Mouse (Mus musculus): ENCODE measurements around the gene Aff3.

The Aff3 gene

DNA sequence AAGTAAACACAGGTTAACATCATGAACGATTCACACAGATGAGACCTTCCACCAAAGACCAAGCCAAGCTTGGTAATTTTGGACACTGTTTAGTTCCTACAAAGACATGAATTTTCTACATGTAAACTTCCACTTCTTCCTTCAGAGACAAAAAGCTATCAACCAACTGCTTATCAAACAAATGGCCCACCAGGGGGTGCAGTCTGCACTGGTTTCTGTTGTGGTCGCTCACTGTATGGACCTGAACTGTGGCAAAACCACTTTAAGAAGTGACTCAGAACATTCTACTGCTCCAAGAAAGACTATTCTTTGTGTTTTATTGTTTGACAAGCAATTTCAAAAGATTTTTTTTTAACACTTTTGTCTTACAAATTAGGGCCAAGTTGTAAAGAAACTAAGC is 271.8 kb downstream of the Aff3 start:
- ChIA-PET CTCF (interaction anchor here (0.6 to 2.6 kb wide), 17 partner anchors 9 to 1293 kb away, joined by 3 to 13 read pairs (median 4); no protein-coding TSS in a partner anchor), POLR2A (interaction anchor here in 1 of 4 experiments (0.9 kb wide), 1 partner anchor 177 kb away, joined by 3 read pairs; no protein-coding TSS in a partner anchor)

- POLR2A ChIA-PET = no interaction called here
Observed at GRCm38 (mm10) chr1:38390886-38391249, 273.9 kb downstream of the Aff3 start.

DNA sequence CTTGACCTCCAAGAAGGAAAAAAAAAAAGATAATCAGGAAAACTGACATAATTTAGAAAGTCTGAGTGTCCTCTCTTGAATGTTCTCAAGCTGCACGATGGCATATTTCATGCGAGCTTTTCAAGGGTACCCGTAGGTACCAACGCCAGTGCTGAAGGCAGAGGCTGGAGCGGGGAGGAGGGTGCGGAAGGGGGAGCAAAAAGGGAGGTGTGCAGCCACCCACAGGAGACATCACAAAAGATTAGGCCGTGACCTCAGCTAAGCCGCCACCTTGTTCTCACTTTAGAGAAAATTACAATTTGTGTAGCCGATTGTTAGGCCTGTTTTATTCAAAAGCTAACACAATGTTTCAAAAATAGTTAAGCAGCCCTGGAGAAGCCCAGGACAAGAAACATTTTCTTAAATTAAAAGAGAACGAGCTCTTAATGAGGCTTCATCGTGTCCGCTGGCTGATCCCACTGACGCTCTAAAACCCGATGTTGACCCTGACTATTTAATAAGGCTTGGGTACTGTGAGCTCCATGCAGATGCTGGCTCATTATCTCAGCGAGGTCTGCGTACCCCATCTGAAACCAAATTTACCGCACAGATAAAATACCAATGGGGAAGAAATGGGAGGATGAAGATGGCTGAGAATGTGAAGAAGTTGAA is 274.4 kb downstream of the Aff3 start:
- ChIA-PET CTCF (interaction anchor here (0.6 to 1.3 kb wide), 6 partner anchors 83 to 485 kb away, joined by 3 to 6 read pairs (median 3); no protein-coding TSS in a partner anchor), POLR2A (no interaction called here)

More at GRCm38 (mm10) chr1:38390886-38391249, 273.9 kb downstream of the Aff3 start:
- CTCF ChIA-PET = interaction anchor here (0.7 to 1.4 kb wide), 5 partner anchors 205 to 397 kb away, joined by 3 to 6 read pairs (median 4); no protein-coding TSS in a partner anchor

- ChIA-PET POLR2A (no interaction called here), CTCF (interaction anchor here in 1 of 4 experiments (1.2 kb wide), 1 partner anchor 398 kb away, joined by 4 read pairs; no protein-coding TSS in a partner anchor)
Observed at GRCm38 (mm10) chr1:38389576-38389975, 275.2 kb downstream of the Aff3 start.

GRCm38 (mm10) chr1:38388466-38388865 is 276.3 kb downstream of the Aff3 start:
- CTCF ChIA-PET = interaction anchor here in 1 of 4 experiments (0.7 kb wide), 1 partner anchor 250 kb away, joined by 4 read pairs; no protein-coding TSS in a partner anchor
- POLR2A ChIA-PET = no interaction called here

DNA sequence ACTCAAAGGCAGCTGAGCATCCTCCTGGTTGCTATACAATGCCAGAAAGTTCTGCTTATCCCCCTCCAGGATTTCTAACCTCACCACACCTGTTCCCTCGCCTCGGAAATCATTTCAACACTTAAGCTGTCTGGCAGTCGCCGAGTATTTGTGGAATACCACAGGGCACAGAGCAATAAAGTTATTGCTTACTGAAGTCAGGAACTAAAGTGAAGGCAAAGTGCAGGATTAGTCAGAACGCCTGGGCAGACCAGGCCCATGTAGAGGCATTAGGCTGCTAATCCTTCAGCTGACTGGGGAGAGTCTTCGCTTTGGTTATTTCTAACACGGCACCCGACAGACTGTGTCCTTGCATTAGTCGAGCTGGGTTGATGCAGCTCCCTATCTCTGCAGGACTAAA is 277.3 kb downstream of the Aff3 start:
- ChIA-PET POLR2A (no interaction called here), CTCF (no interaction called here)

DNA sequence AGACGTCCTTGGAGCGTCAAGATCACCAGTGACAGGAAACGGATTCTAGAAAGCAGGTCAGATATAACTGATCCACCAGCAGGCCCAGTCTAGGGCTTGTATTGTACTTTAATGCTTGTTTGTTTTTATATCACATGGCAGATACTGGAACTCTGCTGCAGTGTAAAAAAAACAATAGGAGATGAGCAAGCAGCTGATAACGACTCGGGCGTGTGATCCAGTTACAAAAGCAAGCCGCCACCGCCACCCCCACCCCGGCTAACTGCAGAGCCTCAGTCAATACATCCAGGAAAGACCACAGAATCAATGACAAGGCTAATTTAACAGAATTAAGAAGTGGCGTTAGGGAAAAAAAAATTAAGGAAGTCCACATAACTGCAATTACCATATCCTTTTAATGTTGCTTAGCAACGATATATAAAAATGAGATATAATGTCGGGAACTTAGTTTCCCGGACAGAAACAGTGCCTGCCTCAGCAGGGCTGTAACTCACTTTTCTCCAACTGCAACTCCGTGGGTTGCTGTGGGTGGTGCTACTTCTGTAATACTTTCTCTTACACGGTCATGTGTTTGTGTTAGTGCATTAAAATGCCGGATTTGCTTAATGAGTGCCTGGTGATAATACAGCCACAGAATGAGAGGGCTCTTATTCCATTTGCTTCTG is 280.2 kb downstream of the Aff3 start:
- ChIA-PET CTCF (interaction anchor here in 1 of 4 experiments (1.8 kb wide), 1 partner anchor 8 kb away, joined by 4 read pairs; no protein-coding TSS in a partner anchor), POLR2A (interaction anchor here in 1 of 4 experiments (0.6 kb wide), 1 partner anchor 1222 kb away, joined by 3 read pairs; no protein-coding TSS in a partner anchor)

- ChIA-PET POLR2A (interaction anchor here in 1 of 4 experiments (0.6 kb wide), 1 partner anchor 1222 kb away, joined by 3 read pairs; no protein-coding TSS in a partner anchor), CTCF (interaction anchor here in 1 of 4 experiments (1.8 kb wide), 1 partner anchor 9 kb away, joined by 4 read pairs; no protein-coding TSS in a partner anchor)
Observed at GRCm38 (mm10) chr1:38384010-38384409, 280.7 kb downstream of the Aff3 start.

DNA sequence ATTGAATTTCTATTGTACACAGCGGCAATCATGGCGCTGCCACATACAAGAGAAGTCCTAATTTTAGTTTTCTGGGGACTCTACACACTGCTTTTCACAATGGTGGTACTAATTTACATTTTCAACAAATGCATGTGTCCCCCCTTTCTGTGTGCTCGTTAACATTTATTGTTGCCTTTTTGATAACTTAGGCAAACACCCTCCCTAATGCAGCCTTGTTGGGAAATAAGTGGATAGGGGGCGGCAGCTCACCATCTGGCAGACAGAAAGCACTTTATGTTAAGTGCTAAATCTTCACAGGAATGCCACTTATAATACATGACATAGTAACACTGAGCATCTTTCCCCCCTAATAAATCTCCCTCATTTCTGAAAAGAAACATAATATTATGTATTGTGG is 282.1 kb downstream of the Aff3 start:
- CTCF ChIA-PET = interaction anchor here in 1 of 4 experiments (1.8 kb wide), 1 partner anchor 10 kb away, joined by 4 read pairs; no protein-coding TSS in a partner anchor
- POLR2A ChIA-PET = no interaction called here

DNA sequence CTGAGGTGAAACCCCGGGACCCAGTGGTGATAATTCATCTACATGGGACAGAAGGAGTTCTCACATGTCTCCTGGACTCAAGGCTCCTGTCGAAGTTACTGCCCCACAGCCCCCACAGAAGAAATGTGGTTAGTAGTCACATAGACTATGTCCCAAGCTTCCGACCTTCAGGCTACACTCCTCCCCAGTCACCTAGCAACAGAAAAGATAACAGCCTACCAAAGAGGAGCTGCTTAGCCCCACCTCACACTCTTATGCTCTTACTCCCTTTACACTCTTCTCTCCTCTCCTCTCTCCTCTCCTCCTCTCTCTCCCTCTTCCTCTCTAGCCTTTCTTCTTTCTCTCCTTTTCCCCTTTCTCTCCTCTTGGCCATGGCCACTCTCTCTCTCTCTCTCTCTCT is 286.8 kb downstream of the Aff3 start:
- CTCF ChIA-PET = no interaction called here
- POLR2A ChIA-PET = interaction anchor here in 1 of 4 experiments (0.8 kb wide), 1 partner anchor 8 kb away, joined by 4 read pairs; no protein-coding TSS in a partner anchor

GRCm38 (mm10) chr1:38369166-38369565 is 295.6 kb downstream of the Aff3 start:
- POLR2A ChIA-PET = interaction anchor here in 1 of 4 experiments (0.9 kb wide), 1 partner anchor 9 kb away, joined by 4 read pairs; no protein-coding TSS in a partner anchor

DNA sequence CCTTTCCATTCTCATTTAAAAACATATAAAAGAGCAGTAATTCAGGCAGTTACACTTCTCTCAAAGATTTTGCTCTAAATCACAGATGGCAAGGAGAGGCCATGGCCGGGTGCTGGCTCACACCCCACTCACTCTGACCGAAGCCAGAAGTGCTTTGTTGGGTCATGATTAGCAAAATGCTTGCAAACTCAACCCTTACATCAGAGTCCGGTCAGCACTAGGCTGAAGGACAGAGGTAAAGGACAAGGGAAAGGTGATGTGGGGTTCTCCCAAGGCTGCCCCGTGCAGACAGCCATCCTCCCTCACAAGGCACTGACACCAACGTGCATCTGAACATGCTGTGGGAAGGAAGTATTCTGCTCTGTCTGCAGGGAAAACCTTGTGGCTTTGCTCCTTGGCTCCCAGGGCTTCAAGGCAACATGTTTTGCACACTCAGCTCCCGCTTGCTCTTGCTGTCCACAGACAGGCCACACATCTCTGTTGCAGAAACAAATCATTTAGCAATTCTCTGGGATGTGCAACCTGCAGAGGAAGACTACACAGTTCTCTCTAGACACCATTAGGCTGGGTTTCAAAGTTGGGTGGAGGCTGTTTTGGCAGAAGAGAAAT is 296.6 kb downstream of the Aff3 start:
- CTCF ChIA-PET = no interaction called here

More at GRCm38 (mm10) chr1:38369166-38369565, 295.6 kb downstream of the Aff3 start:
- CTCF ChIA-PET = no interaction called here

GRCm38 (mm10) chr1:38367404-38368080 is 297.2 kb downstream of the Aff3 start:
- ChIA-PET CTCF (no interaction called here), POLR2A (no interaction called here)

More for the DNA sequence above, 296.6 kb downstream of the Aff3 start:
- POLR2A ChIA-PET = no interaction called here

DNA sequence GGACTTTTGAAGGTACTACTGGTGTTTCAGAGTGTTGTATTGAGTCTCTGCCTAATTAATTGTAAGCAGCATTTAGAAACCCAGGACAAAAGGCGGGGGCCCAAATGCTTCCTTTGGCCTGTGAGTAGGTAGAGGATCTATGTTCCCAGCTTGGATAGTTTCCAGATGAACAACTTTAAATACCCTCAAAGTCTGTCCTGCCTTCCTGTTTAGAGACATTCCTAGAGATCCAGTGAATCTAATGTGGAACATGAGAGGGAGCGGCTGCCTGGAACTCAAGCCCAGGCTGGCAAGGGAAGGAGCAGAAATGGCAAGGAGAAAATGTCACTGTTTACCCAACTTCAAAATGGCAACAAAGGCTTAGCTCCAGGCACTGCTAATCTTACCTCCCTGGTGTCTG is 300.9 kb downstream of the Aff3 start:
- ChIA-PET POLR2A (interaction anchor here in 1 of 4 experiments (0.7 kb wide), 1 partner anchor 583 kb away, joined by 4 read pairs; no protein-coding TSS in a partner anchor), CTCF (interaction anchor here in 1 of 4 experiments (0.5 kb wide), 1 partner anchor 108 kb away, joined by 5 read pairs; no protein-coding TSS in a partner anchor)

DNA sequence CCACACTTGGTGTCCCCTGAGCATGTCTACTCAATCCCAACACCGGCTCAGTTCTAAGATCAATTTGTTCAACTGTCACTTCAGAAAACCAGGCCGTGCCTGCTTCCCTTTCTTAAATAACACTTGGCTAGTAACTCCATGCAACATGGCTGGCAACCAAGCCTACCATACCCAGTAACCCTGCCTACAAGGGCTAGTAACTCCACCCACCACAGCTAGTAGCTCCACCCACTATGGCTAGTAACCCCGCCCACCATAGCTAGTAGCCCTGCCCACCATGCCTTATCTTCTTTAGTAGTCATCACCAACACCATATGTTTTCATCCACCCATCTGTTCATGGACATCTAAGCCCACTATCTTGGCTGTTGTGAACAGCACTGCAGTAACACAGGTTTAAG is 302.5 kb downstream of the Aff3 start:
- CTCF ChIA-PET = no interaction called here
- POLR2A ChIA-PET = interaction anchor here in 1 of 4 experiments (1.4 kb wide), 1 partner anchor 22 kb away, joined by 3 read pairs; no protein-coding TSS in a partner anchor

DNA sequence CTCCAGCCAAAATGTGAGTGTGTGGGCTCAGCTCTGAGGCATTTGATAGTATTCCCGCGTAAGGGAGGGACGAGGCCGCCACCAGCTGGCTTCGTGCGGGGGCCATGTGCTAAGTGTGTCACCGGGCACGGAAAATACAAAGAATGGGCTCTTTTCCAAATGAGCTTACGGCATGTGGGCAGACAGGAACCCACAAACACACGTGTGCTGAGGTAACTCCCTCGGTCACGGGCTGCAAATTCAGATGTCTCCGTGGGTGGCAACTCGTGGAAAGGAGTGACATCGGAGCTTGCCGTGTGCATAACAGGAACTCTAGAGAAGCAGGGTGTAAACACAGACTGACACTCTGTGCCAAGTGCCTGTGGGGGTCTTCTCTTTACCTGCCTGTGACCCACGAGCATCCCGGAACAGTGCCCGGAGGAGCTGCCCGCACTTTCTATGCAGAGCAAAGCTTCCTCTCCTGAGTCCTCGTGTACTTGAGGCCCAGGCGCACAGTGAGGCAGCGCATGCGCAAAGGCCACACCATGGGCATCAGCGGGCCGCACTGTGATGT is 305.9 kb downstream of the Aff3 start:
- CTCF ChIA-PET = interaction anchor here in 1 of 4 experiments (0.6 kb wide), 1 partner anchor 50 kb away, joined by 11 read pairs; no protein-coding TSS in a partner anchor
- POLR2A ChIA-PET = no interaction called here

DNA sequence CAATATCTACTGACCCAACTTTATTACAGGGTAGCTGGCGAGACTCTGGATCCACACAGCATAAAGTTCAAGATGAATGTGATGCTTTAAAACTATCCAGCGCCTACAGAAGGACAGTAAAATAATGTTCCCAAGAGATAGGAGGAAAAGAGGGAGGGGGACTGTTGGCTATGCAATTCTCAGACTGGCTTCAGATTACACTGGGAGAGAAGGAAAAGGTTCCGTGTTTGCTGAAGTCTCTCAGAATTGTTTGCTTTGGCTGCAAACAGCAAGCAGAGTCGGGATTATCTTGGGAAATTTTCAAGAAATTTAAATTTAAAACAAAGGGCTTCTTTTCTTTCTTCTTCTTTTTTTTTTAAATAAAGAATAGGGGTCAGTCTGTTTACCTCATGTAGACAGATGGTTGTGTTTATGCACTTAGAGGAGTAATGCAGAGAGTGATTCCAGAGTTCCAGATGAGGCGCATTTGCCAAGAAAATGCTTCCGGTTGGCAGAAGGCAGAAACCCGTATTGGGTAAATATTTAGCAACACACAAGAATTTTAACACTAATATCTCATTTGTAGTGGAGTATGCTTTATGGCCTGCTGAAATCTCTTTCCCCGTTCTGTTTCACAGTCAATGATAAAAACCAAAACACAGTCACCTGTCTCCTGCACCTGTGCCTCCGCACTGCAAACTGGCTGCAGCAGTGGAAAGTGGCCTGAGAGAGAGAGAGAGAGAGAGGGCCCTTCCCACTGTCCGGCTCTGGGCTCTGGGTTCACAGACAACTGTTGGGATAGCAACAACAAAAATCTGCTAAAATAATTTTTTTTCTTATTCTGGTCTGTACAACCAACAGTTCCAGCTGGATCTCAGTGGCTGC is 306.6 kb downstream of the Aff3 start:
- ChIA-PET POLR2A (no interaction called here), CTCF (no interaction called here)

- CTCF ChIA-PET = no interaction called here
Observed at GRCm38 (mm10) chr1:38354585-38354984, 310.2 kb downstream of the Aff3 start.

More at GRCm38 (mm10) chr1:38354585-38354984, 310.2 kb downstream of the Aff3 start:
- POLR2A ChIA-PET = interaction anchor here in 1 of 4 experiments (0.6 kb wide), 1 partner anchor 246 kb away, joined by 3 read pairs; no protein-coding TSS in a partner anchor
